Mouse (Mus musculus) midbrain, embryonic 11.5 days (tissue): ENCODE measurements at regions not wholly inside any gene's neighbourhood (a gene's known extent, or its start where the extent isn't known, plus 50 kb on each side); places are given as distances from the start of the nearest gene placed in this dataset.

Experiments used
- ATAC-seq: fragments of 200-750 bp; cut with Nextera tagmentation; 2 replicates; pipeline ENCODE4 v1.8.0; 2017; ENCODE audit warnings: moderate TSS enrichment, moderate library complexity; ENCODE audit not compliant: low FRiP score
- DNase-seq: peaks from one replicate; pipeline ENCODE4 v3.0.0; 2015; ENCODE audit warnings: low spot score; ENCODE audit errors: missing footprints
- H3K27ac ChIP-seq: fragments of 300-500 bp; sonication (generic); 2 replicates; pipeline ENCODE4 v1.5.1; 2014; ENCODE audit warnings: low read depth, low read length
- H3K27me3 ChIP-seq: fragments of 300-500 bp; sonication (generic); 2 replicates; pipeline ENCODE4 v1.6.1; 2014; ENCODE audit warnings: mild to moderate bottlenecking, low read length, moderate library complexity, mixed read lengths; ENCODE audit not compliant: control insufficient read depth, insufficient read depth
- H3K36me3 ChIP-seq: fragments of 300-500 bp; sonication (generic); 2 replicates; pipeline ENCODE4 v1.6.1; 2014; ENCODE audit warnings: mild to moderate bottlenecking, low read length, moderate library complexity, mixed read lengths; ENCODE audit not compliant: control insufficient read depth, insufficient read depth
- H3K4me1 ChIP-seq: fragments of 300-500 bp; sonication (generic); 2 replicates; pipeline ENCODE4 v1.6.1; 2014; ENCODE audit warnings: low read length; ENCODE audit not compliant: control insufficient read depth, insufficient read depth
- H3K4me2 ChIP-seq: fragments of 300-500 bp; sonication (generic); 2 replicates; pipeline ENCODE4 v1.6.1; 2014; ENCODE audit warnings: mild to moderate bottlenecking, moderate library complexity
- H3K4me3 ChIP-seq: fragments of 300-500 bp; sonication (generic); 2 replicates; pipeline ENCODE4 v1.5.1; 2014; ENCODE audit warnings: low read depth, low read length
- H3K9ac ChIP-seq: fragments of 300-500 bp; sonication (generic); 2 replicates; pipeline ENCODE4 v1.6.1; 2014; ENCODE audit warnings: low read length
- H3K9me3 ChIP-seq: fragments of 300-500 bp; sonication (generic); 2 replicates; pipeline ENCODE4 v1.6.1; 2016; ENCODE audit warnings: low read length; ENCODE audit not compliant: control insufficient read depth
- WGBS: fragments of 180-500 bp; shearing (Covaris S2); extraction: QIAGEN DNeasy Blood & Tissue Kit; methylation state at CpG from one replicate; pipeline ENCODE4 v1.1.7; 2014; 5-methylcytosine and 5-hydroxymethylcytosine counted together

GRCm38 (mm10) chr14:104661696-104662095 lies 139.3 kb upstream of the Rnf219 start:
- Histone ChIP-seq H3K9me3 (no peaks in the 10 kb centered on the region), H3K4me2 (no peak overlapping the region), H3K36me3 (no peaks in the 10 kb centered on the region), H3K4me1 (no peaks in the 10 kb centered on the region), H3K27ac (no peak overlapping the region), H3K27me3 (no peaks in the 10 kb centered on the region), H3K4me3 (no peak overlapping the region), H3K9ac (no peak overlapping the region)
- 75% methylated on average over 1 of the region's 1 CpGs for WGBS
- 0 out of 2 replicates have a peak, but pooled peaks have one; percentile 24 for ATAC-seq
- no peak for DNase-seq

- Histone ChIP-seq H3K36me3 (no peaks in the 10 kb centered on the region), H3K4me3 (no peak overlapping the region), H3K9ac (no peak overlapping the region), H3K27me3 (no peaks in the 10 kb centered on the region), H3K4me2 (no peak overlapping the region), H3K9me3 (no peaks in the 10 kb centered on the region), H3K4me1 (no peaks in the 10 kb centered on the region), H3K27ac (no peak overlapping the region)
- ATAC-seq (no peak), DNase-seq (no peak)
- 100% methylated on average over 1 of the region's 1 CpGs for WGBS
Measured at GRCm38 (mm10) chr14:104658751-104659150, 136.3 kb upstream of the Rnf219 start.

- WGBS: 81% methylated on average over 5 of the region's 5 CpGs
- DNase-seq (no peak), ATAC-seq (no peak)
Measured at GRCm38 (mm10) chr14:104649980-104650379, 127.5 kb upstream of the Rnf219 start.

GRCm38 (mm10) chr14:104644626-104645025 lies 122.2 kb upstream of the Rnf219 start:
- Histone ChIP-seq H3K4me3 (no peak overlapping the region), H3K36me3 (no peaks in the 10 kb centered on the region), H3K4me2 (no peak overlapping the region), H3K9ac (no peak overlapping the region), H3K4me1 (no peaks in the 10 kb centered on the region), H3K27me3 (no peaks in the 10 kb centered on the region), H3K27ac (no peak overlapping the region), H3K9me3 (no peaks in the 10 kb centered on the region)
- no peak for ATAC-seq
- DNase-seq: no peak
- WGBS: 89% methylated on average over 4 of the region's 4 CpGs

More at GRCm38 (mm10) chr14:104649980-104650379, 127.5 kb upstream of the Rnf219 start:
- no peak overlapping the region for H3K4me3 ChIP-seq
- no peaks in the 10 kb centered on the region for H3K27me3 ChIP-seq
- H3K4me2 ChIP-seq: no peak overlapping the region
- H3K9ac ChIP-seq: no peak overlapping the region
- no peaks in the 10 kb centered on the region for H3K4me1 ChIP-seq
- H3K36me3 ChIP-seq: no peaks in the 10 kb centered on the region
- H3K9me3 ChIP-seq: no peaks in the 10 kb centered on the region
- H3K27ac ChIP-seq: no peak overlapping the region

- 69% methylated on average over 6 of the region's 6 CpGs for WGBS
- Histone ChIP-seq H3K27ac (no peak overlapping the region), H3K4me3 (no peak overlapping the region), H3K36me3 (no peaks in the 10 kb centered on the region), H3K9me3 (no peaks in the 10 kb centered on the region), H3K27me3 (no peaks in the 10 kb centered on the region), H3K9ac (no peak overlapping the region), H3K4me2 (no peak overlapping the region), H3K4me1 (no peaks in the 10 kb centered on the region)
- ATAC-seq (0 out of 2 replicates have a peak, but pooled peaks have one; percentile 30), DNase-seq (no peak)
Measured at GRCm38 (mm10) chr14:104642783-104643182, 120.3 kb upstream of the Rnf219 start.

GRCm38 (mm10) chr14:104639300-104639699 lies 116.9 kb upstream of the Rnf219 start:
- ATAC-seq: no peak

GRCm38 (mm10) chr14:104611467-104611866 lies 89.0 kb upstream of the Rnf219 start:
- ATAC-seq (no peak), DNase-seq (no peak)
- WGBS: 89% methylated on average over 3 of the region's 3 CpGs
- H3K9me3 ChIP-seq: no peaks in the 10 kb centered on the region
- no peak overlapping the region for H3K27ac ChIP-seq
- no peak overlapping the region for H3K9ac ChIP-seq
- H3K4me2 ChIP-seq: no peak overlapping the region
- H3K36me3 ChIP-seq: no peaks in the 10 kb centered on the region
- no peaks in the 10 kb centered on the region for H3K27me3 ChIP-seq
- H3K4me1 ChIP-seq: no peaks in the 10 kb centered on the region
- H3K4me3 ChIP-seq: no peak overlapping the region

More at GRCm38 (mm10) chr14:104639300-104639699, 116.9 kb upstream of the Rnf219 start:
- H3K4me1 ChIP-seq: no peaks in the 10 kb centered on the region
- H3K4me2 ChIP-seq: no peak overlapping the region
- WGBS: 68% methylated on average over 7 of the region's 7 CpGs
- no peaks in the 10 kb centered on the region for H3K9me3 ChIP-seq
- H3K27ac ChIP-seq: no peak overlapping the region
- no peak overlapping the region for H3K9ac ChIP-seq
- no peak overlapping the region for H3K4me3 ChIP-seq
- no peaks in the 10 kb centered on the region for H3K27me3 ChIP-seq
- no peak for DNase-seq
- H3K36me3 ChIP-seq: no peaks in the 10 kb centered on the region

- DNase-seq (no peak), ATAC-seq (no peak)
- Histone ChIP-seq H3K27ac (no peak overlapping the region), H3K4me2 (no peak overlapping the region), H3K4me3 (no peak overlapping the region), H3K9ac (no peak overlapping the region), H3K4me1 (no peaks in the 10 kb centered on the region), H3K36me3 (no peaks in the 10 kb centered on the region), H3K9me3 (no peaks in the 10 kb centered on the region), H3K27me3 (no peaks in the 10 kb centered on the region)
- 81% methylated on average over 4 of the region's 4 CpGs for WGBS
Measured at GRCm38 (mm10) chr14:104610378-104610777, 87.9 kb upstream of the Rnf219 start.

- no peaks in the 10 kb centered on the region for H3K9me3 ChIP-seq
- ATAC-seq: no peak
- no peak overlapping the region for H3K9ac ChIP-seq
- WGBS: 83% methylated on average over 3 of the region's 3 CpGs
- DNase-seq: no peak
- H3K4me2 ChIP-seq: no peak overlapping the region
- no peaks in the 10 kb centered on the region for H3K27me3 ChIP-seq
- no peaks in the 10 kb centered on the region for H3K4me1 ChIP-seq
- no peak overlapping the region for H3K27ac ChIP-seq
- no peaks in the 10 kb centered on the region for H3K36me3 ChIP-seq
- no peak overlapping the region for H3K4me3 ChIP-seq
Measured at GRCm38 (mm10) chr14:104594851-104595250, 72.4 kb upstream of the Rnf219 start.
